Mouse (Mus musculus) C2C12 (cell line): Measurements from ENCODE around the gene Pik3r6. TPM values are rescaled to one million over a fixed set of nuclear protein-coding genes. Genes with fewer than 3 reads are reported as not detected.

Experiments
- H3K27me3 ChIP-seq: one replicate; pipeline ENCODE4 v1.6.1; 2011; ENCODE audit not compliant: control insufficient read depth, insufficient read depth, insufficient read length
- H3K36me3 ChIP-seq: one replicate; pipeline ENCODE4 v1.6.1; 2011; ENCODE audit not compliant: control insufficient read depth, insufficient read depth
- H3K4me3 ChIP-seq: one replicate; pipeline ENCODE4 v1.5.1; 2011; ENCODE audit warnings: mild to moderate bottlenecking, control low read depth; ENCODE audit not compliant: poor library complexity, insufficient read depth, severe bottlenecking
- H3K79me2 ChIP-seq: one replicate; pipeline ENCODE4 v1.6.1; 2011; ENCODE audit not compliant: control insufficient read depth, insufficient read depth
- H3K79me3 ChIP-seq: one replicate; pipeline ENCODE4 v1.6.1; 2011; ENCODE audit warnings: low read depth, control low read depth
- H3ac ChIP-seq: one replicate; pipeline ENCODE3; 2011; ENCODE audit warnings: low read depth; ENCODE audit not compliant: control insufficient read depth, insufficient read length
- CEBPB ChIP-seq: IDR thresholded peaks from one replicate; pipeline ENCODE4 v1.6.1; 2011; ENCODE audit warnings: low read depth, mild to moderate bottlenecking, control low read depth, moderate library complexity
- CTCF ChIP-seq: IDR thresholded peaks from one replicate; pipeline ENCODE4 v1.5.1; 2011; ENCODE audit not compliant: control insufficient read depth, insufficient read depth, insufficient read length
- FOSL1 ChIP-seq: IDR thresholded peaks from one replicate; pipeline ENCODE4 v1.8.0; 2011; ENCODE audit warnings: mild to moderate bottlenecking, low read length; ENCODE audit not compliant: poor library complexity, insufficient read depth, severe bottlenecking
- MAX ChIP-seq: IDR thresholded peaks from one replicate; pipeline ENCODE4 v1.6.1; 2011; ENCODE audit warnings: mild to moderate bottlenecking, control low read depth
- MYOD1 ChIP-seq: IDR thresholded peaks from one replicate; pipeline ENCODE4 v1.6.1; 2011; ENCODE audit warnings: low read depth; ENCODE audit not compliant: control insufficient read depth, insufficient read length
- MYOG ChIP-seq: IDR thresholded peaks from one replicate; pipeline ENCODE4 v1.6.1; 2011; ENCODE audit not compliant: control insufficient read depth, insufficient read length; ENCODE audit errors: extremely low read depth
- USF1 ChIP-seq: IDR thresholded peaks from one replicate; pipeline ENCODE4 v1.6.1; 2011; ENCODE audit warnings: low read depth, mild to moderate bottlenecking, control low read depth, moderate library complexity
- polyA plus RNA-seq: library from polyadenylated mRNA; unstranded; fragments of >200 nt; fragmentation: generic; extraction: Trizol; gene quantifications from one replicate; pipeline ENCODE4 v1.2.1, GENCODE M21; 2012; ENCODE audit warnings: missing spikeins

The Pik3r6 gene
- polyA plus RNA-seq, 1 experiment: not detected

DNA sequence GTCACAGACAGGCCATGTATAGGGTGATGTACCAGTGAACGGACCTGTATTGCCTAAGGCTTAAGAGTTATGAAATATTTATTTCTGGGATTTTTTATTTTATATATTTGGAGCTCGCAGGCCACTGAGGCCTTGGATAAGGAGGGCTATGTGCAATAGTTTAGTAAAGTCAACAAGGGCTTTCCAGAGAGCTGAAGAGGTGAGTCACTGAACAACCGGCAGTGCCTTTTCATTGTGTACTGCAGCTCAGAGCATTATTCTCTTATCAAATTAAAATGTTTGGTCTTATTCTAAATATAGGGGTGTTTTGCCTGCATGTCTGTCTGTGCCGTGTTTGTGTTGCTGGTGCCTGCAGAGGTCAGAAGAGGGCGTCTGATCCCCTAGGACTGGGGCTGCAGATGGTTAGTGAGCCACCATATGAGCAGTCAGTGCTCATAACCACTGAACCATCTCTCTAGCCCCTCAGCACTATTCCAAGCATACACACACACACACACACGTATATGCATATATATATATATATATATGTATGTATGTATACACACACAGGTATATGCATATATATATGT, 14.5 kb upstream of the Pik3r6 start:
- Histone ChIP-seq H3K79me3 (no peaks in the 10 kb centered on the region), H3K4me3 (no peak overlapping the region), H3ac (no peak overlapping the region), H3K79me2 (no peaks in the 10 kb centered on the region), H3K27me3 (peaks cover 33% of the 10 kb centered on the region), H3K36me3 (no peaks in the 10 kb centered on the region)
- TF ChIP-seq MYOD1 (no peak), USF1 (no peak), FOSL1 (no peak), CEBPB (no peak), MAX (no peak), CTCF (no peak), MYOG (no peak)

DNA sequence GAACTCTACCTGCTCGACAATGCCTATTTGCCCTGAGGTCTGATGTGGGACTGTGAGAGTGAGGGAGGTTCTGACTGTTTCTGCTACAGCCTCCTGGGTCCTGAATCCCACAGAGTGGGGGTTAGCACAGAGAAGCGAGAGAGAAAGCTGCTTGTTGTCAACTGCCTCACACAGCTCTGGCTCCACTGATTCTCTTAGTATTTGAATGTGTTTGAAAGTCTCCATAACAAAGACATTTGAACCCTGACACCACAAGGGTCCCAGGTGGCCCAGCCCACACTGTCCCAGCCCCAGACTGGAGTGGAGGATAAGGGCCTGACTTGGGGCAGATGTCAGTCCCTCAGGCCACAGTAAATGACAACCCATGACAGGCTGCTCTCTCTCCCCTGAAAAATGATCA, 13.6 kb upstream of the Pik3r6 start:
- Histone ChIP-seq H3K79me2 (no peaks in the 10 kb centered on the region), H3K4me3 (no peak overlapping the region), H3K27me3 (peaks cover 42% of the 10 kb centered on the region), H3K79me3 (no peaks in the 10 kb centered on the region), H3K36me3 (no peaks in the 10 kb centered on the region), H3ac (no peak overlapping the region)
- TF ChIP-seq MYOG (no peak), MYOD1 (no peak), USF1 (no peak), CEBPB (no peak), FOSL1 (no peak), CTCF (no peak), MAX (no peak)

DNA sequence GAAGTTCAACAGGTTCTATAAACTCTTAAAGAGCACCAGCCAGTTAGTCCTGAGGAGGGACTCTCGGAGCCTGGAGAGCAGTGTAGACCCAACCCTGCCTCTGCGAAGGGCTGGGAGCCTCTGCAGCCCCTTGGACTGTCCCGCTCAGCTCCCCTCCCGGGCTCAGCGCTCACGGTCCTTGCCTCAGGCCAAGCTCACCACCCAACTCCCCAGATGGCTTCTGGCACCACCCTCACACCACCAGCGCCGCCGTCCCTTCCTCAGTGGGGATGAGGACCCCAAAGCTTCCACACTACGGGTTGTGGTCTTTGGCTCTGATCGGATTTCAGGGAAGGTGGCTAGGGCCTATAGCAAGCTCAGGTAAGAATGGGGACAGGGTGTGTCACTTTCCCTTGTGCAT, 10.2 kb upstream of the Pik3r6 start:
- no peaks in the 10 kb centered on the region for H3K36me3 ChIP-seq
- H3ac ChIP-seq: no peak overlapping the region
- no peaks in the 10 kb centered on the region for H3K79me2 ChIP-seq
- H3K27me3 ChIP-seq: peaks cover 66% of the 10 kb centered on the region
- no peak overlapping the region for H3K4me3 ChIP-seq
- no peaks in the 10 kb centered on the region for H3K79me3 ChIP-seq
- TF ChIP-seq MAX (no peak), MYOD1 (no peak), MYOG (no peak), USF1 (no peak), FOSL1 (no peak), CTCF (no peak), CEBPB (no peak)

DNA sequence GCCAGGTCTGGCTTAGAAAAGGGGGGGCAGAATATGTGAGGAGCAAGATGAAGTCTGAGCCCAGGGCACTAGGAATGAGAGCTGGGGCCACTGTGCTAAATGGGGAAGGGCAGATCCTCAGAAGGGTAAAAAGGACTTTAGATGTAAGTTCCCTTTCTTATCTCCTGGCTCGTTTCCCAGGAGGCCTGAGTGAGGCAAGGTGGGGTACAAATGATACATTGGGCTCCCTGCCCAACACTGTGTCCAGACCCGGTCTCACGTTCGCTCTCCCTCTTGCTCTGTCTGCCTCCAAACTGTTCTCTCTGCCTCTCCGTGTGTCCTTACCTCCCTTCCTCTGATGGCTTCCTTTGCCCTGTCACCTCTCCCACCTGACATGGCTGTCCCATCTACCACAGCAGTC, 9.1 kb upstream of the Pik3r6 start:
- H3ac ChIP-seq: no peak overlapping the region
- no peaks in the 10 kb centered on the region for H3K36me3 ChIP-seq
- H3K79me2 ChIP-seq: no peaks in the 10 kb centered on the region
- no peak for TF ChIP-seq USF1
- no peak for TF ChIP-seq FOSL1
- TF ChIP-seq MYOD1: no peak
- TF ChIP-seq CTCF: no peak
- no peak for TF ChIP-seq MYOG
- no peak for TF ChIP-seq CEBPB
- TF ChIP-seq MAX: no peak
- H3K27me3 ChIP-seq: peaks cover 70% of the 10 kb centered on the region
- no peak overlapping the region for H3K4me3 ChIP-seq
- no peaks in the 10 kb centered on the region for H3K79me3 ChIP-seq

DNA sequence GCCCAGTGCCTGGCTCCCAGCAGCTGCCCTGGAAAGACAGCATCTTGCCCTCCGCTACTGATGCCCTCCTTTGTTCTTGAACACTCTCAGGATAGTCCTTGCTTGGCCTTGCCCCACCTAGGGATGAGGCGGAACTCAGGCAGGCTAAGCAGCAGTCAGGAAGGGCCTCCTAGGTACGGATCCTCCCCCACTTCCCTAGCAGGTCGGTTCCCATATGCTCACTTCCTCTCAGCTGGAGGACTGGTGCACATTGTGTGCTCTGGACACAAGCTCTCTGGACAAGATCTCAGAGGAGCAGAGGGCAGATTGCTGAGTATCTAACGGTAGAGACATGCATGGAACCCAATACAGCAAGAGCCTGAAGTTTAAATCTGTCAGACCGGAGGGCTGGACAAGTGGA, 5.7 kb upstream of the Pik3r6 start:
- TF ChIP-seq USF1: no peak
- no peak for TF ChIP-seq FOSL1
- TF ChIP-seq CTCF: no peak
- no peak for TF ChIP-seq MYOD1
- no peak for TF ChIP-seq MAX
- TF ChIP-seq CEBPB: no peak
- TF ChIP-seq MYOG: no peak
- H3ac ChIP-seq: no peak overlapping the region
- H3K4me3 ChIP-seq: no peak overlapping the region
- peaks cover 56% of the 10 kb centered on the region for H3K27me3 ChIP-seq
- no peaks in the 10 kb centered on the region for H3K79me3 ChIP-seq
- H3K79me2 ChIP-seq: no peaks in the 10 kb centered on the region
- H3K36me3 ChIP-seq: no peaks in the 10 kb centered on the region

DNA sequence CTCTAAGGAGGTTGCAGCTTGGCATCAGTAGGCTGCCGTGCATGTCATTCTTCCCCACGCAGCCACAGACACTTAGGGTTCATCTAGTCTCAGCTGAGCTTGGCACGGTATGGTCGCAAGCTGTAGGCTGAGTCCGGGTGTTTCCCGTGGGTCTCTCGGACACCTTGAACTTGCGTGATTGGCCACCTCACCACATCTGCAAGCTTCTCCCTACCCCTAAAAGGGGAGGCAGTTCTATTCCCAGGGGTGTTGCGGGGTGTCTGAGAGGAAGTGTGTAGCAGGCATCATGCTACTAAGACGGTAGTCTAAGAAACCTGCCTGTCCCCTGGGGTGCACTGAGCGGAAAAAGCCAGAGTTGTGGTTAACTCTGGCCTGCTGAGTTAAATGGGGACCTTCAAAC, 4.3 kb upstream of the Pik3r6 start:
- no peak overlapping the region for H3K4me3 ChIP-seq
- no peaks in the 10 kb centered on the region for H3K36me3 ChIP-seq
- no peaks in the 10 kb centered on the region for H3K79me3 ChIP-seq
- H3K79me2 ChIP-seq: no peaks in the 10 kb centered on the region
- no peak for TF ChIP-seq CTCF
- no peak for TF ChIP-seq MYOD1
- no peak for TF ChIP-seq CEBPB
- H3ac ChIP-seq: no peak overlapping the region
- H3K27me3 ChIP-seq: peaks cover 52% of the 10 kb centered on the region
